Mouse (Mus musculus): ENCODE results near the gene Samsn1.

GRCm38 (mm10) chr16:75962021-75962420, 60.1 kb downstream of the Samsn1 start:
- TF ChIP-seq MYOD1 (IDR thresholded peaks at IDR 0.05; ENCODE audit: control insufficient read depth, insufficient read length, low read depth) (no peak), USF1 (IDR thresholded peaks at IDR 0.05; ENCODE audit: low read depth) (no peak), CTCF (IDR thresholded peaks at IDR 0.05; ENCODE audit: control insufficient read depth, insufficient read depth, insufficient read length) (no peak), MAX (IDR thresholded peaks at IDR 0.05) (no peak)

Data from C2C12 (cell line).